Mouse (Mus musculus) lung, adult 2 months (tissue): ENCODE measurements at regions not wholly inside any gene's neighbourhood (a gene's known extent, or its start where the extent isn't known, plus 50 kb on each side); places are given as distances from the start of the nearest gene placed in this dataset.
A peak's percentile ranks its signal among the peaks of the same experiment; 100 is the strongest.

ENCODE experiments used
- CTCF ChIP-seq: fragments of 200-500 bp; IDR thresholded peaks from 2 replicates; pipeline ENCODE4 v1.5.1; 2011; ENCODE audit warnings: mild to moderate bottlenecking, low read length, control low read depth; ENCODE audit not compliant: insufficient read depth
- POLR2A ChIP-seq: fragments of 200-500 bp; IDR thresholded peaks from 2 replicates; pipeline ENCODE4 v1.6.1; 2011; ENCODE audit warnings: low read depth, mild to moderate bottlenecking, control low read depth, low read length, borderline replicate concordance; ENCODE audit errors: extremely low read depth

DNA sequence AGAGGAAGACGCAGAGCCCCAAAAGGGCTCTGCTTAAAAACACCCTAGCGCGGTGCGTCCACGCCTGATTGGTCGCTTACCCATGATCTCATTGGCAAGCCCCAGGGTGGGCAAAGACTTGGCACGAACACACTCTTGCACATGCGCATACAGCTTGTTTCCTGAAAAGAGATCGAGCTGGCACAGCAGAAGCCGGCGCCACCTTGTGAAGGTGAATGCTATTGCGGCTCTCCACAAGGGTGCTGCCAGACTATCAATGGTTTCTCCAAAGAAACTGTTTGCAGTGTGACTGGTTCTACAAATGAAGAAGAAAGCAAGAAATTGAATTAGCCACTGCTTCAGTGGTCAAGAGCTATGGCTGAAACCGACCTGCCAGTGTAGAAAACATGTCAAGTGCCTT, 165.1 kb upstream of the Speer2 start:
- TF ChIP-seq CTCF (0 out of 2 replicates have a peak, but pooled peaks have one; percentile 2), POLR2A (no peak)
